Mouse (Mus musculus) cerebellum, postnatal 4 days (tissue): ENCODE measurements at regions not wholly inside any gene's neighbourhood (a gene's known extent, or its start where the extent isn't known, plus 50 kb on each side); places are given as distances from the start of the nearest gene placed in this dataset.

ENCODE experiments used
- DNase-seq, 2 experiments: peaks; one replicate each; pipeline ENCODE4 v3.0.0; 2022; ENCODE audit warnings: low spot score in 2 of 2, mixed read lengths in 1 of 2

DNA sequence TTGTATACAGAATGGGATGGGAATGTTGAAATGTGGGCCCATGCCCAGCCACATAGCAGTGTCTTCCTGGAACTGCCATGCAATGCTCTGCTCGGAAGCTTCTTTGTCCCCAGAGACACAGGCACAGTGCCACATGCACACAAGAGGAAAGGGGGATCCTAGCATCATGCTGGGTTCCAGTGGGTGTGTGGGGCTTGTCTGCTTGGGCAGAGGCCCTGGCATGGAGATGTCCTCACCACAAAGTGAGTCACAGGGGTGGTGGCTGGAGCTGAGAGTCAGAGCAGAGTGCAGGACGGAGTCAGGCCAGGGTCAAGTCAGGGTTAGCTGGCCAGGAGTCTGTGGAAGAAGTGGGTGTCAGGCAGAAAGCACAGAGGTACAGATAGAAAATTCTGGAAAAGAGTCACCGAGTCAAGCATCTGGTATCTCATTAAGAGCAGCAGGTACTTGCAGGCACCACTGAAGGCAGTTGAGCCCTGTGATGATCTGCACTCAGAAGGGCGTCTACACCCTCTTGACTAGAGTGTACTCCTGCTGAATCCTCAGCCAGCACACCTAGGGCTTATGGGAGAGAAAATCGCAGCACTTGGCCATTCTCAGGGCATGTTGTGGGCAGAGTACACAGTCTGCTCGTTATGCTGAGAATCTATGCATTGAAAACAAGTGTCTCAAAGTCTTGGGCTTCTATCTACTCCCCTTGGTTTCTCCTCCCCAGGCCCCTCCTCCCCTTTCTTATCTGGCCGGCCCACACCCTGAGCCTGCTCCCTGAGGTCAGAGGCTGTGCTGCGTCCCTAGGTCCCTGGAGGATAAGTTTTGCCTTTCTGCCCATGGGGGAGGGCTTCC, 85.3 kb downstream of the Ackr3 start:
- no peak for DNase-seq

DNA sequence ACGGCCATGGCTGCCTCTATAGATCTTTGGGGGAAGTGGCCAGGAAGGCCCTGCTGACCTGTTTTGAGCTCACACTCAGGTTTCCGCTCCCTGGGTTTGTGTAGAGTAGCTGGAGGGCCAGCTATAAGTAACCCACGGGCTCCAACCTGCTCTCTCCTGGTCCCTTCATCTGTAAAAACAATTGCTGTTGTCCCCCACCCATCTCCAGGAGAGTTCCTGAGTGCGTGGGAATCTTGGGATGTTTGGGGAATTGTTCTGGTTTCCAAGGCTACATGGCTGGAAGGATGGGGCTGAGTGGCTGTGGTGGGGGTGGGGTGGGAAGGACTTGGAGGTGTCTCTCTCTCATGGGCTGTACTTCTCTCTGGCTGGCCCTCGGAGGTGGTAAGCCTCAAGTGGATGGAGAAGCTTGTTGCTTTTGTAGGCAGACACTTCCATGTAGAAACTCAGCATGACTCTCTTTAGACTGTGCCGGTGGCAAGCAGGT, 86.0 kb downstream of the Ackr3 start:
- DNase-seq: no peak

DNA sequence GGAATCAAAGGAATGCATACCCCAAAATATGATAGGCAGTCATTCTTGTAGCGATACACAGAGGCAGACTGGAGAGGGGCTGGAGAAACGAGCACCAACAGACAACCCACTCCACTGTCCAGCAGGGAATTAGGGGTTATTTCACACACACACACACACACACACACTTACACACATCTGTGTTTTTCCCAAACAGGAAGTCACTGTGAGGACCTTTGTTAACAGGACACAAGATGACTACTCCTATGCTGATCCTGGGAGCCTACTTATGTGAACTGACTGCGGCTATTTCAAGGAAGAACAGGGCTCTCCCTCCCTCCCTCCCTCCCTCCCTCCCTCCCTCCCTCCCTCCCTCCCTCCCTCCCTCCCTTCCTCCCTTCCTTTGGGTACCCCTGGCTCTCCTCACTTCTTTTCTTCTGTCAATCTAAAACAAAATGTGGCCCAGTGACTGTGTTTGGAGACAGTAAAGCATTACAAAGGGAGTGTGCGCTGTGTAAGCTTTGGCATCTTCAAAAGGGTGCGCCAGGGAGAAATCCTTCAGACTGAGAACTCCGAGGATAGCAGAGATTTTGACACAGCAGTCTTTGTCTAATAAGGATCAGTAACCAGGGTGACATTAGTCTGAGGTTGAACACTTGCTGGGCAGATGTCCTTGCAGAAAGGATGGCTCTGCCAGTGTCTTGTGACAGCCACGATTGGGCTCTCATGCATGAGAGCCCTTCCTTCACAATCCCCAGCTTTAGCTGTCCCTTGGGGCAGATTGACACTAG, 86.8 kb downstream of the Ackr3 start:
- no peak for DNase-seq

DNA sequence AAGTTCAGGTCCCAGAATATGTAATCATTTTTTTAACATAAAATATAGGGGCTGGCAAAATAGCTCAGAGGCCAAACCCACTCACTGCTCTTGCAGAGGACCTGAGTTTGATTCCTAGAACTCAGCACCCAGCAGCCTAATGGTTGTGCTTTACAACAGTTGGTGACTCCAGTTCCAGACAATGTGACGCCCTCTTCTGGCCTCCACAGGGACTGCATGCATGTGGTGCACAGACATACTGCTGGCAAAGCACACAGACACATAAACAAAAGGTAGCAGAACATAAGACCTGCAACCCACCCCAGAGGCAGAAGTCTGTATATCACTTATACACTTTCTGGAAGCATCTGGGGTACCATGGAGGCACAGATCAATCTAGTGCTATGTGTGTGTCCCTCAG, 87.5 kb downstream of the Ackr3 start:
- no peak for DNase-seq

DNA sequence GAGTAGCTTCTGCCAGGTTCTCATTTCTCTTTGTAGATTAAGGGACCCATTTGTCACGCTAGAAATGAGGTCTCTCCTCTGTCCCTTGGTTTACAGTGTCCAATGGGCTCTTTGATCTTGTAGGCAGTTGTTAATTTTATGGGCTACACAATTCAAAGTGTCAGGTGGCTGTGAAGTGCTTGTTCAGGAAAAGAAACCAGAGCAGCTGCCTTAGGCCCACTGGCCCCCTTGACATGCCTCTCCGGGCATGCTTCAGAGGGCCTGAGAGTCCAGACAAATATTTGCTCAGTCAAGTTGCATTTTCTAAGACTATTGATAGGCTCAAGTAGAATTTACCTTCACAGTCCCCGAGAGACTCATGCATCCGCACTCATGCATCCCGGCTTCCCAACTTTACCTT, 94.0 kb downstream of the Ackr3 start:
- DNase-seq: no peak

DNA sequence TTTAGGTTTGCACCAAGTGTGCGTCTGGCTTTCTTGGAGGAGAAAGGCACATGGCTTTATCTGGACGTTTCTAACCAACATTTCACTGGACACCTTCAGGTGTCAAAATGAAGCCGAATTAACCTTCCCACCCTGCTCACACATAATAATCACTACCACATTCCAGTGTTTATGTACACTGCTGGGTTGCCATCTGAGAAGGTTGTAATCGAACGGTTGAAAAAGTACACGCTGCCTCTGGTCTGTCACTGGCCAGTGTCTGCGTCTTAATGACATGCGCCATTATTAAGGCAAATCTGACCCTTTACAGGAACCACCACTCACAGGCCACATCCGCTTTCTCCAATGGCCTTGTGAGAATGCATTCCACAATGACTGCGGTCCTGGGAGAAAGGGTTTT, 96.4 kb downstream of the Ackr3 start:
- no peak for DNase-seq

DNA sequence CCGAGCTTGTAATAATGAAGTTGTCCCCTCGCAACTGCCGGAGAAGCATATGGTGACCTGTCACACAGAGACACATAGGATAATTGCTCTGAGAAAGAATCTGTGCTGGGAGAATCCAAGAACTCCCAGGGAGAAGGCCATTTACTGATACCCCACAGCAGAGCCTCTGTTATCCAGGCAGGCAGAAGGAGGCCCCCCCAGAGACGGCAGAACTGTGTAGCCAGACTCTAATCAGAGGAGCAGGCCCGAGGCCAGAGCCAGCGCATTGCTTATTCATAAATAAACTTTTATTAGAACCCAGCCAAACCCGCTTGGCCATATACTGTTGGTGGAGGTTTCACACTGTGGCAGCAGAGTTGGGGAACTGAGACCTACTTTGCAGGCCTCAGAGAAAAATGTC, 100.6 kb downstream of the Ackr3 start:
- no peak for DNase-seq

DNA sequence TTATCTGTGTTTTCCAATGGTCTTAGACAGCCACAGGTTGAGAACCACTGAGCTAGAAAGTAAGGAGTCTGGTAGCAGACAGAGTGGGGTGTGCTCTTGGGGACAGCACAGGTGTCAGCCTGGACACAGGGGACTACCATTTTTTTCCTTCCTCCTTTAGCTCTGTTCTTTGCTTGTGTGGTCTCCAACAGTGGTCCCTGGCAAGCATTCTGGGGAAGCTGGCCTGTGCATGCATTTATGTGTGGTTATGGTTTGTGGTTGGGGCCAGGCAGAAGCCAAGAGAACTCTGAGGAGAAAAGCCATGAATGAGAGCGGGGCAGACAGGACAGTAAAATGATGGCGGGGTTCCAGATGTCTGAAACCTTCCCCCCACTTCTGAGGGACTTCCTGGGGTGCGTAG, 107.2 kb downstream of the Ackr3 start:
- no peak for DNase-seq

DNA sequence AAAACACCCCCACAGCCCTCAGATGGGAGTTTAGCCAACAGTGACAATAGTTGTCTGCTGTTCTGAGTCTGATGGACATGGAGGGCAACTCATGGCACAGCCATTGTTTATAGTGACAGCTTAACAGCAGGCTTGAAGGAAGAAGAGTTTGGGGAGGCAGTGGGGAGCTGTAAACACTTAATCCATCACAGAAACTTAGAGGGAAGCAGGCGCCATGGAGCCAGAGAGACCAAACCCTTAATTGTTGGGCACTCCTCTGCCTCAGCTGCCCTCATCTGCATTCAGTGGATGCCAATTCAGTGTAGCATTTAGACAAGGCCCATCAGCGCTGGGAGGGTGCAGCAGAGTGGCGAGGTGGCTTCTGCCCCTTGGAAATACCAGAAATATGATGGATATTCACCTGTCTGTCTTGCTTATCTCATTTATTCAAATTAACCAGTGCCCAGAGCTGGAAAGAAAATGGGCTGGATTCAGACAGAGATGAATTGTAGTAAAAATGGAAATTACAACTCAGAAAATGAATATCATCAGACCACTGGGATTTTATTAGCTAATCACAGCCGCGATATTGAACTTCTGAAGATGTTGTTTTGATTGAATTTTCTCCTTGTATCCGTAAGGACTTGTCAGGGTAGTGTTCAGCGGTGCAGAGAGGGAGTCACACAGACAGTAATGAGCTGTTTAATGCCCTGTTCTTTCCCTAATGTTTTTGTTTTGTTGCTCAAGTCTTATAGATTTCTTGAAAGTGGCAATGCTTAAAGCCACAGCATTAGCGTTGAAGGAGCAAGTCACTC, 108.1 kb downstream of the Ackr3 start:
- no peak for DNase-seq

DNA sequence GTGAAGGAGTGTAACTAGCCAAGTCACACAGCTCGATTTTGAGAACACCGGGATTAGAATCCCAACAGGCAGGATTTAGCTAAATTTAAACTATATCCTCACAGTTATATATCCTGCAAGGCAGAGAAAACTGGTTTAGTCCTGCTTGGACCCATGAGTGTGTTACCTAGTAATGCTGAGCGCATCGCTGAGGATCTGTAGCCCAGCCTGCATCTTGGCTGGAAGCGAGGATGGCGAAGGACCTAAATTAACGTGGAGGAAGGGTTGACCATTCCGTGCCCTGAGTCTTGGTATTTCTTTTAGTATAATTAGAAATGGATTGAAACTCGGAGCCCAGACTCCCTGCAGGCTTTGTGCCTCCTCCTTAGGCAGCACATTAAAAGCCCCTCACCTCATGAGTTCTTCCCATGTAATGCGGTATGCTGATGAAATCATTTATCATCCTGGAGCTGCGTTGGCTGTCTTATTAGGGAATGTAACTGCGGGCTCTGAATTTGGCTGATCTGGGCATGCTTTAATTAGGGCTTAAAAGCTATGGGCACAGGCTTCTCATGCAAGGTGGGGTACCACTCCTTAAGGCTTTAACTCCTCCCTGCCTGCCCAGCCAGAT, 110.1 kb downstream of the Ackr3 start:
- no peak for DNase-seq

DNA sequence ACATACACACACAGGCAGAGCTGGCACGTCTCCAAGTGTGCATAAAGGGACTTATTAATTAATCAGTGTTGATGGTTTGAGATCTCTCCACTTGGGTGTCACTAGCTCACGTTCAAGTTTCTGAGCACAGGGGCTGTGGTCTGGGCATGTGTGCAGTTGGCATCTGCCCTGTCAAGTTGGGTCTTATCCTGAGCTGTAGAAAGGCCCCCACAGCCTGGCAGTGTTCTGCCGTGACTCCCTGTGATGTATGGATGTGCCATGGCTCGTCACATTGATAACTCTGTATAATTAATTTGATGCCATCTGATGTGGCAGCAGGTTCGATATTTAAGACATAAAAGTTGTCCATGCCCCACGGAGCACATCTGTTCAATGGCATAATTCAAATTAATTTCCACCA, 114.1 kb downstream of the Ackr3 start:
- DNase-seq: no peak

DNA sequence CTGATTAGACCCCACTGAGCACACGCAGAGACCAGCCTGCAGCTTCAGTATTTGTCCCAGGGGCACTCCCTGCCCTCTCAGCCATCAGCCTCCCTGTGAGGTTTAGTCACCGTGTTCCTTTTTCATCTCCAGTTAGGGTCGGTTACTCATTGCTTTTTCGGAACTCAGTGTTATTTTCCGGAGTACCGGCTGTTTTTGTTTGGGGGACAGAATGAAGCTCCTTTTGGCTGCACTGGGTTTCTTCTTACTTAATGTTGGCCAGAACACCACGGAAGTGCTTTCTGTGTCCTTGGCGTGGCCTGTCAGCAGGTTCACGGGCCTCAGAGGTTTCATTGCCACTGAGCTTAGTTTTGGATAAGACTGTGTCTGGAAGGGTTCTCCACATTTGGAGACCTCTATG, 114.7 kb downstream of the Ackr3 start:
- DNase-seq: no peak

DNA sequence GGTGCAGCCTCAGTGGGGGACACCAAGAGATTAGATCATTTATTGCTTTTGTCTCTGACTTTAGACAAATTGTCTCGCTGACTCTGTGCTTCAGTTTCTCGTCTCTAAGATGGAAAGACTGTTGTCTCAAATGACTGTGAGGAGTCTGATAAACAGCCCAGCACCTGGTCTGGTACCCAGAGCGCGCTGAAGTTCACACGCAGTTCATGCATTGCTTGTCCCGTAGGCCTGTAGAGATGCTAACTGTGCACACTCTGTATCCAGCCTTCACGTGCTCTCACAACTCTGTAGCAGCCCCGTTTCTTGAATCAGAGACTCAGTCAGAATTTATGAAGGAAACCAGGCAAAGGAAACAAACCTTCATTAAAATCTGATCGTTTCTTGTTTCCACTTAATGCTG, 116.7 kb downstream of the Ackr3 start:
- DNase-seq: no peak

DNA sequence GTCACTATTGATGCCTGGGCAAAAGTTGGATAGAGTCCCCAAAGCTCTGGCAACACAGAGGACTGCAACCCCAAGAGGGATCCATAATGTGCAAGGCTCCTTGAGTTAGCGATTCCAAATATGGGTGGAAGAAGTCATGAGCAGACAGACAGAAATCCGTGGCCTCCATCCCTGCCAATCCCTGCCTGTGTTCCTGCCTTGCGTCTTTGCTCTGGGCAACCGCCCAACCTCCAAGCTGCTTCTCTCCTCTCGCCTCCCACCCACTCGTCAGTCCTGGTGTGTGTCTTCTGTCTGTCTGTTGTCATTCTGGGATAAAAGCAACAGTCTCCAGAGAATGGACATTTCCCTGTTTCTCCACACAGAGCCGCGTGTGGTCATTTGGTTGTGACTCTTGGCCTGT, 117.7 kb downstream of the Ackr3 start:
- no peak for DNase-seq

DNA sequence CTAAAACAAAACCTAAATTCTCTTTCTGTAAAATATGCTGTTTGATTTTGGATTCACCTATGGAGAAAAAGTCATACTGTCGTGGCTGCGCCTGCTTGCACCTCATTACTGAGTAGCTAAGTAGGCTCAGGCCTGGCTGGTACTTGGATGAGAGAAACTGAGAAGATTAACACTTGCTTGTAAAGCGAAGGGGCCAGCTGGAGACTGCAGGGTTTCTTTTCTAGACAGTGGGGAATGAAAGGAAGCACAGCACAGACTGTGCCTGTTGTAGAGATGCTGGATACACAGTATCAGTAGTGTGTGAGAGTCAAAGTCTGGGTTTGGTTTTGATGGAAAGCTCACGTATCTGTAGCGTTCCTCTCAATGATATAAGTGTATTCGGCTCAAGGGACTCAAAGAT, 123.5 kb downstream of the Ackr3 start:
- no peak for DNase-seq

DNA sequence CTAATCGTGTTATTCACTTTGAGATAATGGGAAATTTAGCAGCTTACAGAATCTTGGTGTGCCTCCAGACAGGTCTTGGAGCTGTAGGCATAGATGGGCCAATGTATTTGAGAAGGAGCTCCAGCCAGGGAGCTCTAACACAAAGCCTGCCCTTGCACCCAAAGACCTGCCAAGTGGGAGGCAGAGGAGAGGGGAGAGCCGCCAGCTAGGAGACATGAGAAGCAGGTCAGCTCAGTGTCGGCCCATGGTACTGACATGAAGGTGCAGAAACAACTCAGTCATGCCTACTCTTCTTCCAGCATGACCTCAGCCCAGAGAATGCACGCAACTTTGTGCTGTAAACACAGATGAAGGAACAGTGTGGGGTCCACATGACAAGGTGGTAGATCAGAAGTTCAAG, 128.8 kb downstream of the Ackr3 start:
- no peak for DNase-seq

DNA sequence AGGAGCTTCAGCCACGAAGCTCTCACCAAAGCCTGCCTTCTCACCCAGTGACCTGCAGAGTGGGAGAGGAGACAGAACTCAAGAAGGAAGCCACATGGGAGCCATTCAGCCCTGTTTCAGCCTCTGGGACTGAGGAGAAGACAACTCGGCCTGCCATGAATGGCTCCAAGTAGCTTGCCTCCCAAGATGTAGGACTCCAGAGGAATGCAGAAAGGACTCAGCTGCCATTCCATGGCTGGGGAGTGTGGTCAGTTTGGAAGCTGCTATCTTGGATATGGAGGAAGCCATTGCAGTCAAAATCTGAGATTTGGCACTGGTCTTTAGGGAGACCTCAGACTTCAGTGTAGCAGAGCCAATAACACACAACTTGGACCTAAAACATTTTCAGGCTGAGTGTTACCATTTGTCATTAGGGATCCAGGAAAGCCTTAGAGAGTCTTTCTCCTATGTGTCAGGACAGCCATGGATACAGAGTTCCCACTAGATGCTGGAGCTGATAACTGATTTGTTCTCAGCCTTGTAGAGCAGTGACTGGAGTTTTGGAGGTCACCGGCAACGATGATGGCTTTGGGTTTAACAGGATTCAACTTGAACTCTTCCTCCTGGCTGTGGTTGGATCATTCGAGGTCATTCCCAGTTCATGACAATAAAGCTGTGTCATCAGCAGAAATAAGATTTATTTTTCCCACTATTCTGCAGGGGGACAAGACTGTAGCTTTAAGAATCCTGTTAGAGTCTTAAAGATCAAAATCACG, 130.1 kb downstream of the Ackr3 start:
- DNase-seq: no peak

DNA sequence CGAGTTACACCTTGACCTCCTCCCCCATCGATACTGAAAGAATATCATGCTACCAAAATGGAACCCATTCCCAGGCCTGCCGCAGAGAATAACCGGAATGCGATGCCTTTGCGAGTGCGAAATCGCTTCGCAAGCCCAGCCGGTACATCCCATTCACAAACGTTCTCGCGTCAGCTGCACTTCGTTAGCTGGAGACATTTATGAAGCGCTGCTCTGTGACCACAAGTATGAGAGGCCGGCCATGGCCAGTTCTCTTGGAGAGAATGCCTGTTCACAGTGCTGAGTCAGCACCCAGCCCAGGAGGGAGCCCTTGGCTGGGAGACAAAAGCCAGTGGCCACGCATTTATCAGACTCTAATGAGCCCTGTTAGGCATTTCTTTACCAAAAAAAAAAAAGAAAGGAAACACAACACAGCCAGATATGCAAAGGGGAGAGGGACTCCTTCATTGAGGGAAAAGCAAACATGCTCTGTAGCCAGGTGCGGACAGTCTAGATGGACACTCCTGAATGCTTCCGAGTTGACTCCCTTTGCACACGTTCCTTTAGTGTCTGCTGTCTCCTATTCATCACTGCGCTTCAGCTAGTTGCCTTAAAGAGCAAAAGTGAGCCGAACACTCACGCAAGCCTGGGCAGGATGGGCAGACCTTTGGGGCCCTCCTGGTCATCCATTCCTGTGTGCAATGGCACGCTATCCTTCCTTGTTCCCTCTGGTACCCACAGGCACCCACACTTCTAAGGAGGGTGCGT, 131.4 kb downstream of the Ackr3 start:
- DNase-seq: peak in 1 of 2 experiments; percentile 29

DNA sequence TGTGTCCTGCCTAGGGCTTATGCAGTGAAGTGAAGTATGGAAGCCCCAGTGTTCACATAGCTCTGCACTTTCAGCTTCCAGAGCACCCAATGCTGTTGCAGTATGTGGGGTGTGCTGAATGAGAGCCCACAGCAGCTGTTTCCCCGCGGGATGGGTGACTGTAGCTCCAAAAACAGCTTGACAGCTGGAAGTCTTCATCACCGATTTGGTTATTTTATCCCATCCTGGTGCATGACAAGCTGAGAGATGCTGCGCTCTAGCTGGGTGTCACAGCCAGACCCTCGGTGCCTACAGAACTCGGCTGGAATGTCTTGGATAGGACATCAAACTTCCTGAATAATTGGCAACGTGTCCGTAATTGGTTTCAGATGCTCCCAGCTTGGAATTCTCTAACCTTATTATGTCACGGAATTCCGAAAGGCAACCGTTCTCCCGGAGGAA, 134.1 kb downstream of the Ackr3 start:
- no peak for DNase-seq

DNA sequence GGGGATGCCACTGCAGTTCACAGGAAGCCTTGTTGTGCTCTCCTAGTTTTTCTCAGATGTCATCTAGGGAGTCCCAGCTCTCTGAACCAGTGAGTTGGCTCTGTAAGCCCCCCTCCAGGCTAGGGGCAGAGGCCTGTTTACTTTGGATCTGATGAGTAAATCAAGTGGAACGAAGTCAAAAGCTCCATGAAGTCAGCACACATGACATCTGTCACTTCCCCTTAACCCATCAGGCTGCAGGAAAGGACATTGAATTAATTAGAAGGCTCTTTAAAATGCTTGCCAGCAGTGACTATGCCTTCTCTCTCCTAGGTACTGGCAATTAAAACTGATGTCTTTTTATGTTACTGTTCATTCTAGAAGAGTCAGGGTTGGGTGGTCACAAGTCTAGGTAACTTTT, 138.6 kb downstream of the Ackr3 start:
- no peak for DNase-seq
